Mouse (Mus musculus) testis, adult 2 months (tissue): ENCODE data around the gene 1700016K19Rik. TPM values are rescaled to one million over a fixed set of nuclear protein-coding genes. Genes with fewer than 3 reads are reported as not detected.

Experiments used
- H3K27ac ChIP-seq: fragments of 200-500 bp; 2 replicates; pipeline ENCODE4 v1.5.1; 2012; ENCODE audit warnings: low read depth, low read length; ENCODE audit not compliant: control insufficient read depth, insufficient read depth
- H3K27me3 ChIP-seq: fragments of 200-500 bp; 2 replicates; pipeline ENCODE4 v1.6.1; 2012; ENCODE audit warnings: mild to moderate bottlenecking, low read length, moderate library complexity; ENCODE audit not compliant: control insufficient read depth, insufficient read depth
- H3K36me3 ChIP-seq: fragments of 200-500 bp; 2 replicates; pipeline ENCODE4 v1.6.1; 2012; ENCODE audit warnings: mild to moderate bottlenecking, low read length; ENCODE audit not compliant: control insufficient read depth, insufficient read depth
- H3K4me1 ChIP-seq: fragments of 200-500 bp; 2 replicates; pipeline ENCODE4 v1.6.1; 2012; ENCODE audit warnings: low read length; ENCODE audit not compliant: control insufficient read depth, insufficient read depth
- H3K4me3 ChIP-seq: fragments of 200-500 bp; 2 replicates; pipeline ENCODE4 v1.5.1; 2012; ENCODE audit warnings: low read depth, mild to moderate bottlenecking, low read length, moderate library complexity, mixed read lengths; ENCODE audit not compliant: control insufficient read depth
- CTCF ChIP-seq: fragments of 200-500 bp; IDR thresholded peaks from 2 replicates; pipeline ENCODE4 v1.5.1; 2012; ENCODE audit warnings: low read depth, mild to moderate bottlenecking, inconsistent platforms, low read length, moderate library complexity; ENCODE audit not compliant: control insufficient read depth, insufficient read depth, insufficient replicate concordance
- POLR2A ChIP-seq: fragments of 200-500 bp; IDR thresholded peaks from 2 replicates; pipeline ENCODE4 v1.6.1; 2012; ENCODE audit warnings: low read depth, mild to moderate bottlenecking, inconsistent platforms, low read length, moderate library complexity; ENCODE audit not compliant: control insufficient read depth
- polyA plus RNA-seq: library from polyadenylated mRNA; depleted of rRNA; stranded (reverse); fragments of >200 nt; gene quantifications from 2 replicates; pipeline ENCODE4 v1.2.3, GENCODE M21; 2012; rRNA removed

1700016K19Rik gene
- polyA plus RNA-seq, result 287 and 288 TPM in 2 replicates

DNA sequence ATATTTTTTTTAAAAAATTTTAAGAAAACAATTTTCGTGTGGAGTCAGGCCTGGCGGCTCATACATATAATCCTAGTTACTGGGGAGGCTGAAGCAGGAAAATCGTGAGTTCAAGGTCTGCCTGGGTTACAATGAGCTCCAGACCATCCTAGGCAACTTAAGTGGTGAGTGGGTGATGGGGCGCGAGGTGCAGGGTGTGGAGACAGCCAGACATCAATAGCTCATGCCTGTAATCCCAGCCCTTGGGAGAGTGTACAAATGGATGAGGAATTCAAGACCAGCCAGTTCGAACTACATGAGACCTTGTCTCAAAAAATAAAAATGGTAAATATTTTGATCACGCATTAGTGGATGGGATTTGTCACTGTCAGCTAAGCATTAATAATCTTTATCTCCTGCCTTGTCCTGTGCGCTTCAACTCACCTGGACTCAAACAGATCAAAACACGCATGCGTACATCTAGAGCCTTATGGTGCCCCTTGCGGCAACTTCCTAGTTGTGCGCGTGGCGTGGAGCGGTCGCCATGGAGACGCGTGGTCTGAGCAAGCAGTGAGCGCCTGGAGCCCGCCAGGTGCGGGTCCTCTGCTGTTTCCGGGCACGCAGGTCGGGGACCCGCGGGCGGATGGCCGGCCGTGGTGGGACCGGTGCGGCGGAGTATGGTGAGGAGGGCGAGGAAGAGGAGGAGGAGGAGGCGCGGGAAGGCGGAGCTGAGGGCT lies at the start of gene 1700016K19Rik:
1700016K19Rik (plus strand) TSS at position 473 of the 716 bp plus-strand sequence.
- H3K27ac ChIP-seq, result peak within 1 kb of the TSS; percentile 72

GRCm38 (mm10) chr11:75950459-75950858 lies 49.3 kb upstream of the 1700016K19Rik start:
- Histone ChIP-seq H3K27me3 (no peaks in the 10 kb centered on the region), H3K27ac (no peak overlapping the region), H3K36me3 (no peaks in the 10 kb centered on the region), H3K4me1 (no peaks in the 10 kb centered on the region), H3K4me3 (no peak overlapping the region)
- no peak for TF ChIP-seq POLR2A
- no peak for TF ChIP-seq CTCF

More for the DNA sequence above, at the start of gene 1700016K19Rik:
- no peaks in the 10 kb centered on the region for H3K27me3 ChIP-seq
- no peaks in the 10 kb centered on the region for H3K36me3 ChIP-seq
- peak within 1 kb of the TSS; percentile 97 for H3K4me3 ChIP-seq
- TF ChIP-seq CTCF, result peak; percentile 61; the same call in 1 of the 2 replicates
- peak; percentile 82 for TF ChIP-seq POLR2A
- H3K4me1 ChIP-seq, result peaks cover 11% of the 10 kb centered on the region

GRCm38 (mm10) chr11:75951895-75952294 lies 47.8 kb upstream of the 1700016K19Rik start:
- no peak overlapping the region for H3K27ac ChIP-seq
- TF ChIP-seq CTCF (no peak), POLR2A (no peak)
- no peaks in the 10 kb centered on the region for H3K27me3 ChIP-seq
- H3K4me3 ChIP-seq, result no peak overlapping the region
- no peaks in the 10 kb centered on the region for H3K4me1 ChIP-seq
- H3K36me3 ChIP-seq, result no peaks in the 10 kb centered on the region

DNA sequence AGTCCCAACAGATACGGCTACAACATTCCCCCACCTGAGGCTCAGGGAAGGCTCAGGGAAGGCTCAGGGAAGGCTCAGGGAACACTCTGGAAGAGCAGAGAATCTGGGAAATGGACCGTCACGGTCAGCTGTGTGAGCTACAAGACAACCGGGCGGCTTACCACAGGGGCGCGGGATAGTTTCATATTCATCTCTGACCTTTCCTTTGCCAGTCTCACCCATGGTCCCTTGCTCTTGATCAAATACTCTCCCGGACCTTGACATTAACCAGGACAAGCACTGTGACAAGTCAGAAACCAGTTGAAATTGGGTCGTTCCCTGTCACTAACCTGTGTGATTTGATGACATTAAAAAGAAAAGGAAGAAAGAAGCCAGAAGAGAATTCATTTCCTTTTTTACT lies 44.8 kb upstream of the 1700016K19Rik start:
- Histone ChIP-seq H3K36me3 (no peaks in the 10 kb centered on the region), H3K4me1 (no peaks in the 10 kb centered on the region), H3K4me3 (no peak overlapping the region), H3K27ac (no peak overlapping the region), H3K27me3 (no peaks in the 10 kb centered on the region)
- TF ChIP-seq POLR2A (no peak), CTCF (no peak)

GRCm38 (mm10) chr11:75956651-75957050 lies 43.1 kb upstream of the 1700016K19Rik start:
- H3K27ac ChIP-seq, result no peak overlapping the region
- no peaks in the 10 kb centered on the region for H3K36me3 ChIP-seq
- H3K4me3 ChIP-seq, result no peak overlapping the region
- TF ChIP-seq POLR2A, result no peak
- no peaks in the 10 kb centered on the region for H3K4me1 ChIP-seq
- no peaks in the 10 kb centered on the region for H3K27me3 ChIP-seq

GRCm38 (mm10) chr11:75957124-75957832 lies 42.4 kb upstream of the 1700016K19Rik start:
- Histone ChIP-seq H3K27me3 (no peaks in the 10 kb centered on the region), H3K4me1 (no peaks in the 10 kb centered on the region), H3K36me3 (no peaks in the 10 kb centered on the region), H3K27ac (no peak overlapping the region), H3K4me3 (no peak overlapping the region)
- TF ChIP-seq POLR2A (no peak), CTCF (no peak)

GRCm38 (mm10) chr11:75961782-75962181 lies 37.9 kb upstream of the 1700016K19Rik start:
- Histone ChIP-seq H3K27ac (no peak overlapping the region), H3K36me3 (no peaks in the 10 kb centered on the region), H3K4me3 (no peak overlapping the region), H3K4me1 (peaks cover 20% of the 10 kb centered on the region), H3K27me3 (no peaks in the 10 kb centered on the region)
- TF ChIP-seq CTCF (no peak), POLR2A (no peak)
